In genomic region chr3:123064186-123064585, GRCm38 (mm10) we compare ENCODE assay signal across 16 mouse cellular contexts. TPM values are rescaled to one million over a fixed set of nuclear protein-coding genes. Genes with fewer than 3 reads are reported as not detected.
DNase-seq lines count a peak whose midpoint lies in the region; ATAC-seq and TF ChIP-seq lines count a peak whose summit lies in the region.
"Had no signal": no experiment of that assay in that cellular context is flagged by ENCODE, and none has a peak within 500 bp of the region (broad histone marks: within the 10 kb centered on the region; RNA-seq: fewer than 3 reads in every experiment).

No protein-coding gene starts in this region.

- no peaks in the 10 kb centered on the region for H3K36me3 ChIP-seq in heart, embryonic 10.5 days
- H3K36me3 ChIP-seq in ES-Bruce4 (ENCODE audit: control insufficient read depth, insufficient read depth, low read length, poor library complexity, severe bottlenecking): no peaks in the 10 kb centered on the region
- H3K36me3 ChIP-seq in lung, postnatal 0 days (ENCODE audit: insufficient read depth, low read length): no peaks in the 10 kb centered on the region
- H3K36me3 ChIP-seq in kidney, embryonic 15.5 days: no peaks in the 10 kb centered on the region
- H3K36me3 ChIP-seq: midbrain, embryonic 13.5 days had no signal

- no peak overlapping the region for H3K9ac ChIP-seq in ES-Bruce4 (ENCODE audit: low read depth, poor library complexity, severe bottlenecking)
- H3K9ac ChIP-seq in lung, postnatal 0 days (replicated peaks; ENCODE audit: low read depth): no peak overlapping the region
- H3K9ac ChIP-seq in kidney, embryonic 15.5 days: no peak overlapping the region
- H3K9ac ChIP-seq: midbrain, embryonic 13.5 days had no signal

- TF ChIP-seq EP300 in ES-Bruce4 (IDR thresholded peaks at IDR 0.05; ENCODE audit: insufficient read depth, low read depth, low read length): 0 out of 2 replicates have a peak, but pooled peaks have one; percentile 50
- TF ChIP-seq EP300 in lung, postnatal 0 days (IDR thresholded peaks at IDR 0.05): 0 out of 2 replicates have a peak, but pooled peaks have one; percentile 27

- no peak overlapping the region for H3K4me2 ChIP-seq in lung, postnatal 0 days (replicated peaks; ENCODE audit: low read depth, low read length)
- no peak overlapping the region for H3K4me2 ChIP-seq in kidney, embryonic 15.5 days
- H3K4me2 ChIP-seq: midbrain, embryonic 13.5 days had no signal

- H3K27ac ChIP-seq in heart, embryonic 10.5 days: peak overlapping the region; percentile 62
- no peak overlapping the region for H3K27ac ChIP-seq in ES-Bruce4 (ENCODE audit: insufficient read depth, low read length)
- H3K27ac ChIP-seq in lung, postnatal 0 days (ENCODE audit: low read length): no peak overlapping the region
- H3K27ac ChIP-seq in cerebellum, adult 2 months (ENCODE audit: insufficient read depth, low read length): no peak overlapping the region
- H3K27ac ChIP-seq in kidney, embryonic 15.5 days: no peak overlapping the region
- H3K27ac ChIP-seq: hindbrain, postnatal 0 days; midbrain, embryonic 13.5 days had no signal

- ATAC-seq in lung, postnatal 0 days: no peak
- ATAC-seq in kidney, embryonic 15.5 days (replicated peaks; ENCODE audit: low FRiP score): no peak
- ATAC-seq: hindbrain, postnatal 0 days; midbrain, embryonic 13.5 days had no signal

- peaks cover 33% of the 10 kb centered on the region for H3K4me1 ChIP-seq in heart, embryonic 10.5 days
- H3K4me1 ChIP-seq in ES-Bruce4 (ENCODE audit: control insufficient read depth, insufficient read depth, low read length): peaks cover 5% of the 10 kb centered on the region
- H3K4me1 ChIP-seq in lung, postnatal 0 days (ENCODE audit: insufficient read depth, low read depth, low read length): peaks cover 4% of the 10 kb centered on the region; the same call in 1 of the 2 replicates
- no peaks in the 10 kb centered on the region for H3K4me1 ChIP-seq in cerebellum, adult 2 months (ENCODE audit: control insufficient read depth, insufficient read depth, low read length)
- H3K4me1 ChIP-seq in kidney, embryonic 15.5 days: 0 out of 2 replicates have a peak, but pooled peaks cover 2% of the 10 kb centered on the region

- TF ChIP-seq POLR2A in ES-Bruce4 (IDR thresholded peaks at IDR 0.05; ENCODE audit: insufficient read depth, low read length): no peak
- no peak for TF ChIP-seq POLR2A in cerebellum, adult 2 months (IDR thresholded peaks at IDR 0.05; ENCODE audit: borderline replicate concordance, insufficient read depth, low read length)

- WGBS in heart, embryonic 10.5 days: 19% methylated on average over 5 of the region's 5 CpGs
- WGBS in lung, postnatal 0 days: 11% methylated on average over 5 of the region's 5 CpGs
- 24% methylated on average over 5 of the region's 5 CpGs for WGBS in cerebellum, adult 2 months
- WGBS in kidney, embryonic 15.5 days: 33% methylated on average over 5 of the region's 5 CpGs

- no peak for TF ChIP-seq CTCF in ES-Bruce4 (IDR thresholded peaks at IDR 0.05; ENCODE audit: low read depth, low read length)
- TF ChIP-seq CTCF in lung, postnatal 0 days (IDR thresholded peaks at IDR 0.05): no peak
- no peak for TF ChIP-seq CTCF in cerebellum, adult 2 months (IDR thresholded peaks at IDR 0.05; ENCODE audit: borderline replicate concordance, insufficient read depth, low read depth, low read length)

- no peak overlapping the region for H3K4me3 ChIP-seq in heart, embryonic 10.5 days
- H3K4me3 ChIP-seq in ES-Bruce4 (ENCODE audit: low read depth, low read length): no peak overlapping the region
- no peak overlapping the region for H3K4me3 ChIP-seq in lung, postnatal 0 days (ENCODE audit: low read depth, low read length)
- no peak overlapping the region for H3K4me3 ChIP-seq in cerebellum, adult 2 months (replicated peaks; ENCODE audit: insufficient read depth, low read depth, low read length)
- no peak overlapping the region for H3K4me3 ChIP-seq in kidney, embryonic 15.5 days (replicated peaks)
- H3K4me3 ChIP-seq: midbrain, embryonic 13.5 days had no signal

- DNase-seq in heart, embryonic 10.5 days (ENCODE audit: low spot score): no peak
- no peak for DNase-seq in heart, adult 8-10 months (ENCODE audit: low spot score)
- DNase-seq in forelimb bud, embryonic 11.5 days (ENCODE audit: low read depth, low spot score): peak; percentile 12
- DNase-seq in lung, postnatal 0 days (ENCODE audit: low spot score): no peak
- no peak for DNase-seq in cerebellum, adult 2 months
- DNase-seq in kidney, postnatal 36 days: no peak
- DNase-seq: adrenal gland, adult 8-10 months; cerebellum, postnatal 10 days; gastrocnemius, postnatal 36 days; heart, postnatal 10 days; right cerebral cortex, postnatal 14 days; thymus, postnatal 4 days had no signal

- H3K9me3 ChIP-seq in heart, embryonic 10.5 days: no peaks in the 10 kb centered on the region
- no peaks in the 10 kb centered on the region for H3K9me3 ChIP-seq in ES-Bruce4 (replicated peaks; ENCODE audit: control insufficient read depth, insufficient read depth, low read length, poor library complexity, severe bottlenecking)
- H3K9me3 ChIP-seq in lung, postnatal 0 days (ENCODE audit: low read length): no peaks in the 10 kb centered on the region
- no peaks in the 10 kb centered on the region for H3K9me3 ChIP-seq in kidney, embryonic 15.5 days (replicated peaks)
- H3K9me3 ChIP-seq: midbrain, embryonic 13.5 days had no signal

- H3K27me3 ChIP-seq in heart, embryonic 10.5 days (ENCODE audit: insufficient read depth, poor library complexity, severe bottlenecking): no peaks in the 10 kb centered on the region
- no peaks in the 10 kb centered on the region for H3K27me3 ChIP-seq in ES-Bruce4 (ENCODE audit: control insufficient read depth, insufficient read depth, low read length, poor library complexity, severe bottlenecking)
- no peaks in the 10 kb centered on the region for H3K27me3 ChIP-seq in lung, postnatal 0 days (replicated peaks; ENCODE audit: insufficient read depth, low read length)
- H3K27me3 ChIP-seq in cerebellum, adult 2 months (ENCODE audit: control insufficient read depth, insufficient read depth, low read length): no peaks in the 10 kb centered on the region
- no peaks in the 10 kb centered on the region for H3K27me3 ChIP-seq in kidney, embryonic 15.5 days
- H3K27me3 ChIP-seq: midbrain, embryonic 13.5 days had no signal

RNA-seq across cellular contexts. Expression of gene Myoz2, which starts 29.4 kb away (rescaled TPM):
- polyA plus RNA-seq in heart, embryonic 10.5 days (2016; fragmentation: Nextera tagmentation; extraction: Ambion mirVana): 24.0 and 70.2 TPM in 2 replicates
- 1,000 to 10,000 TPM; 1,494 to 1,679 (median 1,556) TPM for total RNA-seq in heart, adult 8-10 months (2022)
- not detected in 2 replicates for polyA plus RNA-seq in ES-Bruce4 (2011; ENCODE audit: insufficient read depth, insufficient read length, low read depth, missing spikeins)
- polyA plus RNA-seq in lung, postnatal 0 days (2015; fragmentation: Nextera tagmentation; extraction: Ambion mirVana): 3.7 and 5.5 TPM in 2 replicates
- polyA plus RNA-seq in cerebellum, adult 2 months (2012; rRNA removed): 0.11 TPM in 1 of 2 replicates, not detected in the other
- 2.2 and 6.7 TPM in 2 replicates for polyA plus RNA-seq in kidney, embryonic 15.5 days (2015; fragmentation: Nextera tagmentation; extraction: Ambion mirVana)
- total RNA-seq: hindbrain, postnatal 0 days had no signal
- polyA plus RNA-seq: hindbrain, postnatal 0 days; midbrain, embryonic 13.5 days had no signal
